Mouse (Mus musculus) neural tube, embryonic 11.5 days (tissue): Measurements from ENCODE around the gene Rnf152. TPM values are rescaled to one million over a fixed set of nuclear protein-coding genes. Genes with fewer than 3 reads are reported as not detected.

ENCODE experiments used
- ATAC-seq: fragments of 200-750 bp; cut with Nextera tagmentation; 2 replicates; pipeline ENCODE4 v1.8.0; 2017; ENCODE audit warnings: moderate number of reproducible peaks, mild to moderate bottlenecking, moderate TSS enrichment, moderate library complexity; ENCODE audit not compliant: insufficient read depth, low FRiP score, low TSS enrichment
- DNase-seq: peaks from one replicate; pipeline ENCODE4 v3.0.0-alpha.2; 2015; ENCODE audit warnings: low spot score
- H3K27ac ChIP-seq: fragments of 300-500 bp; sonication (generic); 2 replicates; pipeline ENCODE4 v1.5.1; 2014; ENCODE audit warnings: low read depth, mild to moderate bottlenecking, low read length
- H3K27me3 ChIP-seq: fragments of 300-500 bp; sonication (generic); 2 replicates; pipeline ENCODE4 v1.6.1; 2014; ENCODE audit warnings: mild to moderate bottlenecking, low read length, mixed read lengths; ENCODE audit not compliant: control insufficient read depth, insufficient read depth
- H3K36me3 ChIP-seq: fragments of 300-500 bp; sonication (generic); 2 replicates; pipeline ENCODE4 v1.6.1; 2014; ENCODE audit warnings: mild to moderate bottlenecking, low read length, moderate library complexity, mixed read lengths; ENCODE audit not compliant: control insufficient read depth, insufficient read depth
- H3K4me1 ChIP-seq: fragments of 300-500 bp; sonication (generic); 2 replicates; pipeline ENCODE4 v1.6.1; 2014; ENCODE audit warnings: low read length, mixed read lengths; ENCODE audit not compliant: control insufficient read depth, insufficient read depth
- H3K4me2 ChIP-seq: fragments of 300-500 bp; sonication (generic); 2 replicates; pipeline ENCODE4 v1.6.1; 2014; ENCODE audit warnings: low read depth, mild to moderate bottlenecking, moderate library complexity
- H3K4me3 ChIP-seq: fragments of 300-500 bp; sonication (generic); 2 replicates; pipeline ENCODE4 v1.5.1; 2014; ENCODE audit warnings: low read depth, low read length
- H3K9ac ChIP-seq: fragments of 300-500 bp; sonication (generic); 2 replicates; pipeline ENCODE4 v1.6.1; 2014; ENCODE audit warnings: mild to moderate bottlenecking, low read length
- H3K9me3 ChIP-seq: fragments of 300-500 bp; sonication (generic); 2 replicates; pipeline ENCODE4 v1.6.1; 2016; ENCODE audit warnings: low read length; ENCODE audit not compliant: control insufficient read depth
- WGBS: fragments of 180-500 bp; shearing (Covaris S2); extraction: QIAGEN DNeasy Blood & Tissue Kit; methylation state at CpG from one replicate; pipeline ENCODE4 v1.1.7; 2014; 5-methylcytosine and 5-hydroxymethylcytosine counted together
- polyA plus RNA-seq: library from polyadenylated mRNA; unstranded; fragments of >200 nt; fragmentation: Nextera tagmentation; extraction: Ambion mirVana; gene quantifications from 2 replicates; pipeline ENCODE4 v1.2.1, GENCODE M21; 2014

The Rnf152 gene
- polyA plus RNA-seq, 1 experiment from 2014 or later, result 1.2 TPM

- Histone ChIP-seq H3K9me3 (no peaks in the 10 kb centered on the region), H3K4me1 (no peaks in the 10 kb centered on the region), H3K36me3 (no peaks in the 10 kb centered on the region), H3K27ac (no peak overlapping the region), H3K9ac (peak overlapping the region; percentile 70), H3K27me3 (no peaks in the 10 kb centered on the region), H3K4me2 (peak overlapping the region; percentile 92), H3K4me3 (peak overlapping the region; percentile 48)
- 5% methylated on average over 30 of the region's 30 CpGs for WGBS
- ATAC-seq, result peak; percentile 60
- peak; percentile 51 for DNase-seq
These were observed 1.3 kb downstream of the Rnf152 start for GRCm38 (mm10) chr1:105354901-105355891.

- no peak for DNase-seq
- ATAC-seq, result no peak
- H3K4me1 ChIP-seq, result no peaks in the 10 kb centered on the region
- no peaks in the 10 kb centered on the region for H3K27me3 ChIP-seq
- no peaks in the 10 kb centered on the region for H3K9me3 ChIP-seq
- no peak overlapping the region for H3K4me2 ChIP-seq
- no peak overlapping the region for H3K27ac ChIP-seq
- 93% methylated on average over 4 of the region's 4 CpGs for WGBS
- H3K36me3 ChIP-seq, result no peaks in the 10 kb centered on the region
- no peak overlapping the region for H3K4me3 ChIP-seq
- no peak overlapping the region for H3K9ac ChIP-seq
These were observed 4.7 kb downstream of the Rnf152 start for GRCm38 (mm10) chr1:105351806-105352205.

- ATAC-seq (no peak), DNase-seq (no peak)
- WGBS, result 89% methylated on average over 6 of the region's 6 CpGs
- no peaks in the 10 kb centered on the region for H3K9me3 ChIP-seq
- no peak overlapping the region for H3K27ac ChIP-seq
- no peaks in the 10 kb centered on the region for H3K36me3 ChIP-seq
- no peak overlapping the region for H3K4me2 ChIP-seq
- H3K4me3 ChIP-seq, result no peak overlapping the region
- no peak overlapping the region for H3K9ac ChIP-seq
- no peaks in the 10 kb centered on the region for H3K27me3 ChIP-seq
- H3K4me1 ChIP-seq, result no peaks in the 10 kb centered on the region
These were observed 14.2 kb downstream of the Rnf152 start for GRCm38 (mm10) chr1:105342305-105342704.

GRCm38 (mm10) chr1:105340943-105341342 is 15.6 kb downstream of the Rnf152 start:
- ATAC-seq (no peak), DNase-seq (no peak)
- no peak overlapping the region for H3K9ac ChIP-seq
- no peak overlapping the region for H3K27ac ChIP-seq
- no peaks in the 10 kb centered on the region for H3K9me3 ChIP-seq
- no peak overlapping the region for H3K4me2 ChIP-seq
- H3K4me1 ChIP-seq, result no peaks in the 10 kb centered on the region
- H3K4me3 ChIP-seq, result no peak overlapping the region
- no peaks in the 10 kb centered on the region for H3K36me3 ChIP-seq
- H3K27me3 ChIP-seq, result no peaks in the 10 kb centered on the region

GRCm38 (mm10) chr1:105337397-105337796 is 19.1 kb downstream of the Rnf152 start:
- WGBS, result 87% methylated on average over 4 of the region's 4 CpGs
- Histone ChIP-seq H3K4me3 (no peak overlapping the region), H3K9me3 (no peaks in the 10 kb centered on the region), H3K27ac (no peak overlapping the region), H3K4me1 (no peaks in the 10 kb centered on the region), H3K9ac (no peak overlapping the region), H3K36me3 (no peaks in the 10 kb centered on the region), H3K27me3 (no peaks in the 10 kb centered on the region), H3K4me2 (no peak overlapping the region)
- DNase-seq (no peak), ATAC-seq (no peak)

GRCm38 (mm10) chr1:105336096-105336495 is 20.4 kb downstream of the Rnf152 start:
- DNase-seq, result no peak
- no peak overlapping the region for H3K27ac ChIP-seq
- no peak overlapping the region for H3K4me2 ChIP-seq
- H3K4me1 ChIP-seq, result no peaks in the 10 kb centered on the region
- no peaks in the 10 kb centered on the region for H3K9me3 ChIP-seq
- 94% methylated on average over 5 of the region's 5 CpGs for WGBS
- H3K27me3 ChIP-seq, result no peaks in the 10 kb centered on the region
- no peaks in the 10 kb centered on the region for H3K36me3 ChIP-seq
- no peak overlapping the region for H3K4me3 ChIP-seq
- H3K9ac ChIP-seq, result no peak overlapping the region
- no peak for ATAC-seq

GRCm38 (mm10) chr1:105332087-105332731 is 24.3 kb downstream of the Rnf152 start:
- Histone ChIP-seq H3K4me3 (no peak overlapping the region), H3K4me1 (no peaks in the 10 kb centered on the region), H3K9ac (no peak overlapping the region), H3K27me3 (no peaks in the 10 kb centered on the region), H3K27ac (no peak overlapping the region), H3K36me3 (no peaks in the 10 kb centered on the region), H3K4me2 (no peak overlapping the region), H3K9me3 (no peaks in the 10 kb centered on the region)
- ATAC-seq (no peak), DNase-seq (no peak)
- WGBS, result 86% methylated on average over 8 of the region's 8 CpGs

- no peak for ATAC-seq
- no peaks in the 10 kb centered on the region for H3K9me3 ChIP-seq
- H3K4me1 ChIP-seq, result no peaks in the 10 kb centered on the region
- no peak for DNase-seq
- H3K27ac ChIP-seq, result no peak overlapping the region
- WGBS, result 68% methylated on average over 5 of the region's 5 CpGs
- H3K4me3 ChIP-seq, result no peak overlapping the region
- H3K36me3 ChIP-seq, result no peaks in the 10 kb centered on the region
- no peaks in the 10 kb centered on the region for H3K27me3 ChIP-seq
- no peak overlapping the region for H3K9ac ChIP-seq
- no peak overlapping the region for H3K4me2 ChIP-seq
These were observed 24.9 kb downstream of the Rnf152 start for GRCm38 (mm10) chr1:105331605-105332004.
